Mouse (Mus musculus): ENCODE data around the gene Vmn1r171. TPM values are rescaled to one million over a fixed set of nuclear protein-coding genes. Genes with fewer than 3 reads are reported as not detected.
"Not testable (repeated sequence)": the region's sequence is repeated elsewhere in the genome, so short reads cannot be mapped to it uniquely, and the experiment has no call there.

The Vmn1r171 gene
- total RNA-seq (2021): not detected
- long read RNA-seq, experiment 1: 0 reads
- long read RNA-seq, experiment 2: 0 reads

GRCm38 (mm10) chr7:23630422-23630821 is at the start of gene Vmn1r171:
Vmn1r171 (plus strand) TSS chr7:23630722.
- no peak for DNase-seq (ENCODE audit: low spot score in 2 of 2)

DNA sequence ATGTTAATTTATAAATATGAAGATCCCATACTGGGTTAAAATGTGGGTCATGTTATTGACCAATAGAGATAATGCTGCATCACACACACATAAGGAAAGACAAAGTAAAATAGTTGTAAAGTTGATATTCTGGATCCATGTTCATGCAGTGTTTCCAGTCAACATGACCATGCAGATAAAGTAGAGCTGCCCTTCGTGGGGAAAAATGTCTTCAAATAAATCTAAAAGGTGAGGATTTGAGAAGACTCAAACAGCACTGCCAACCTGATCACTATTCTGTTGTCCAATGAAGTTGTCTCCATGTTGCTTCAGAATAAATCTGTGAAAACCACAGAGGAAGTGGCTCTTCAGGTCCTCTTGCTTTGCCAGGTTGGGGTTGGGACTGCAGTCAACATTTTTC is 24.6 kb upstream of the Vmn1r171 start, which contains the start of gene Vmn1r170:
Gene Vmn1r170, plus strand, starts transcription at position 301 of the 400 bp plus-strand sequence.
- not testable (repeated sequence) for DNase-seq (ENCODE audit: low spot score in 2 of 2)

GRCm38 (mm10) chr7:23658016-23658415 is 27.5 kb downstream of the Vmn1r171 start, which contains the start of gene Vmn1r172:
Vmn1r172 (plus strand) TSS chr7:23658316.
- no peak for DNase-seq (ENCODE audit: low spot score in 2 of 2)

Other genes starting within 250 kb of the Vmn1r171 start
- gene Nlrp5, start 244.8 kb upstream of the Vmn1r171 start, total RNA-seq (2021): not detected
- not detected for gene Vmn1r167, start 123.5 kb upstream of the Vmn1r171 start, total RNA-seq (2021)
- not detected for gene Vmn1r168, start 91.0 kb upstream of the Vmn1r171 start, total RNA-seq (2021)
- gene Vmn1r169, start 55.2 kb upstream of the Vmn1r171 start, total RNA-seq (2021): not detected
- not detected for gene Vmn1r170, start 24.5 kb upstream of the Vmn1r171 start, total RNA-seq (2021)
- gene Vmn1r172, start 27.6 kb downstream of the Vmn1r171 start, total RNA-seq (2021): not detected
- not detected for gene Vmn1r173, start 70.0 kb downstream of the Vmn1r171 start, total RNA-seq (2021)
- not detected for gene Vmn1r174, start 121.5 kb downstream of the Vmn1r171 start, total RNA-seq (2021)
- not detected for gene Vmn1r175, start 179.9 kb downstream of the Vmn1r171 start, total RNA-seq (2021)
- gene Vmn1r176, start 206.7 kb downstream of the Vmn1r171 start, total RNA-seq (2021): not detected
- gene Vmn1r177, start 235.7 kb downstream of the Vmn1r171 start, total RNA-seq (2021): not detected